Mouse (Mus musculus) lung, adult 2 months (tissue): ENCODE results near the gene Phka2. TPM values are rescaled to one million over a fixed set of nuclear protein-coding genes. Genes with fewer than 3 reads are reported as not detected.

Experiments used
- DNase-seq: peaks from one replicate; pipeline ENCODE4 v3.0.0; 2022
- H3K4me1 ChIP-seq: fragments of 200-500 bp; 2 replicates; pipeline ENCODE4 v1.6.1; 2011; ENCODE audit warnings: low read length; ENCODE audit not compliant: control insufficient read depth, insufficient read depth
- H3K4me3 ChIP-seq: fragments of 200-500 bp; replicated peaks from 2 replicates; pipeline ENCODE3; 2011; ENCODE audit warnings: low read depth, mild to moderate bottlenecking, control low read depth, low read length; ENCODE audit errors: extremely low read depth
- CTCF ChIP-seq: fragments of 200-500 bp; IDR thresholded peaks from 2 replicates; pipeline ENCODE4 v1.5.1; 2011; ENCODE audit warnings: mild to moderate bottlenecking, low read length, control low read depth; ENCODE audit not compliant: insufficient read depth
- POLR2A ChIP-seq: fragments of 200-500 bp; IDR thresholded peaks from 2 replicates; pipeline ENCODE4 v1.6.1; 2011; ENCODE audit warnings: low read depth, mild to moderate bottlenecking, control low read depth, low read length, borderline replicate concordance; ENCODE audit errors: extremely low read depth
- WGBS: fragments of 180-500 bp; shearing (Covaris S2); methylation state at CpG from one replicate; pipeline ENCODE4 v1.1.7; 2018; 5-methylcytosine and 5-hydroxymethylcytosine counted together
- polyA plus RNA-seq: library from polyadenylated mRNA; depleted of rRNA; stranded (reverse); fragments of >200 nt; gene quantifications from 2 replicates; pipeline ENCODE4 v1.2.3, GENCODE M21; 2012; rRNA removed

Phka2 gene
- polyA plus RNA-seq: 11.1 and 15.0 TPM in 2 replicates

DNA sequence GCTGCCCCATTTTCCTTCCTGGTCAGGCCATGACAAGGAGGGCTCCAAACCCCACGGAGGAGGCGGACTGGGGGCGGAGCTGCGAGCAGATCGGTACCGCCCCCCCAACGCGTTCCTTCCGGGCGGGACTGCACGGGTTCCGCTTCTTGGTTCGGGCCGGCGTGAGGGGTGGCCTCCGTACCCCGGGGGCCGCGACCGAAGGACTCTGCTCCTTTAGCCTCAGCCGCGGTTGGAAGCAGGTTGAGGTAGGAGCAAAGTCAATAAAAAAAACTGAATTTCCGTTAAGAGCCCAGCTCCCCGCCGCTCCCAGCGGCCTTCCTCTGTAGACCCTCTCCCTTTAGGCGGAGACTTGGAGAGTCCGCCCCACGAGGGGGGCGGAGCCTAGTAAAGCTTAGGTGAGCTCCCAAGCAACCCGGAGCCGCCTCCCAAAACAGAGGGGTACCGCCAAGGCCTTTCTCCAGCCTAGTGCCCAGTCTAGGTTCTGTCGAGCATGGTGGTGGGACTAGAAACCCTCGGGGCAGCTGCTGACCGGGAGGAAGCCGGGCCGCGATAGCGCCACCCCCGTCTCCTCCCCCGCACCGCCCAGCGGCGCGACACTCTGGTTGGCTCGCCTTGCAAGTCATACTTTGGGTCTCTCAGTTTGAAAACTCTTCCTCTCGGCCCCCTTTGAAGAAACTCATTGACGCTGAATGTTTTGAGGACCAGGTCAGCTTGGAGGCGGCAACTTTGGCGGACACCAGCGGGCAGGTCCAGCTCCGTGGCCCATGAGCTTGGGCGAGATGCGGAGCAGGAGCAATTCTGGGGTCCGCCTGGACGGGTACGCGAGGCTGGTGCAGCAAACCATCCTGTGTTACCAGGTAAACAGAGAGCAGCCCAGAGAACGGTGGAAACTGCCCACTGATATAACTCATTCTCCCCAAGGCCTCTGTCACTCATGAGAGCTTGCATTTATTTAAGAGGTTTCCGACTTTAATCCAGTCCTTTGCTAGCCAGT lies at the start of gene Phka2:
TSS of gene Phka2 (plus strand) at position 119 of the 994 bp plus-strand sequence.
- 26% methylated on average over 61 of the region's 61 CpGs for whole genome bisulfite sequencing
- Histone ChIP-seq H3K4me3 (peak within 1 kb of the TSS; percentile 97), H3K4me1 (no peaks in the 10 kb centered on the region; the same call in 1 of the 2 replicates)
- peak; percentile 81 for DNase-seq
- peak; percentile 57; the same call in 1 of the 2 replicates for TF ChIP-seq POLR2A
- TF ChIP-seq CTCF: no peak

DNA sequence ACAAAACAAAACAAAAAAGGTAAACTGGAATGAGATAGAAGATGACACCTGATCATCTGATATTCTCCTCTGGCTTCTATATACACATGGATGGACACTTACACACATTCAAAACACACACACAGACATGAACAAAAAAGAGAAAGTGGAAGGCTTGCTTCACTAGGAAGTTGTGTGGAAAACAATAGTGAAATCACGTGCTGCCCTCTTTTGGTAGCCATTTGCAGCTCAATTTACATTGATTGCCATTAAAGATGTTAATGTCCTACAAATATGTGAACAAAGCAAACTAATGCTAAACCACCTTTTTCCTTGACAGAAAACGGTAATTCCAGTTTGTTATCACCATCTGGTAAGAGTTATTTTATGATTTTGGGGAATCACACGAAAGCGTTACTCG lies 46.3 kb upstream of the Phka2 start:
- 70% methylated on average over 5 of the region's 5 CpGs for WGBS
- Histone ChIP-seq H3K4me1 (no peaks in the 10 kb centered on the region), H3K4me3 (no peak overlapping the region)
- no peak for TF ChIP-seq CTCF
- no peak for TF ChIP-seq POLR2A
- DNase-seq: no peak

DNA sequence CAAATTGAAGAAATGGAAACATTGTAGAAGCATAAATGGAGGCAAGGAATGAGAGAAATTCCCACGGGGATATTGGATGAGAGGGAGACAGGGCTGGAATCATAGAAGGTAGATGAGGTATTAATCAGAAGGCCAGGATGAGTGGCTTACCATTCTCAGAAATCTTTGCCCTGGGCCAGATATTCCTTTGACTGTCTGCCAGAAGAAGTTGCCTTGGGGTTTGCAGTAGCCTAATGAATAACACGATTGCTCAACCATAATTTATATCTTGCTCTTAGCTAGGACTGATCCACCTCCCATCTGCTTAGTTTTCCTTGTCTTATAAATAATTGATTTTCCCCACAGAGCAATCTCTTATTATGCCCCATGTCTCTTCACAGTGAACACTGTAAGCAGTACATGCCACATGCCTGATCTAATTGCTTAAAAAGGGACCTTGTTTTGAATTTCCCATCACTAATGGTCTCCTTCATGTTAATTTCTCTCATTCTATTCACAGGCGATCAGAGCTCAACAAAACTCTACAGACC lies 30.6 kb upstream of the Phka2 start:
- TF ChIP-seq POLR2A: no peak
- no peak for TF ChIP-seq CTCF
- no peak for DNase-seq
- Histone ChIP-seq H3K4me3 (no peak overlapping the region), H3K4me1 (no peaks in the 10 kb centered on the region)
- WGBS: 69% methylated on average over 3 of the region's 3 CpGs

DNA sequence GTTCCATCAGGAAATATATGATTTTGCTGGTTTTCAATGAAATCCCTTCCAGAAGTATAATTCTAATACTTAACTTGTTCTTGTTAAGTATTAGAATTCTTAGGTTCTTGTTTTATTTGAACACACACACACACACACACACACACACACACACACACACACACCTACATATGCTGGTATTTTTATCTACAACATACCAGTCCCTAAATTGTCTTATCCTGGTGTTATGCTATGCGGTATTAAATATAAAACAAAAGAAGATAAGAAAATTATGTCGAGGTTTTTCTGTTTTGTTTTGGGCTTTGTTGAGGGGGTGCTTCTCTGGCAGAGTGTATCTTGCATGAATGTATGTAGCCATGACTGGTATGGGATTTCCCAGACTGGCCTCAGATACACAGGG lies 12.2 kb upstream of the Phka2 start:
- WGBS: 66% methylated on average over 2 of the region's 2 CpGs
- DNase-seq: no peak
- no peak overlapping the region for H3K4me3 ChIP-seq
- no peaks in the 10 kb centered on the region for H3K4me1 ChIP-seq
- TF ChIP-seq CTCF: no peak
- TF ChIP-seq POLR2A: no peak

DNA sequence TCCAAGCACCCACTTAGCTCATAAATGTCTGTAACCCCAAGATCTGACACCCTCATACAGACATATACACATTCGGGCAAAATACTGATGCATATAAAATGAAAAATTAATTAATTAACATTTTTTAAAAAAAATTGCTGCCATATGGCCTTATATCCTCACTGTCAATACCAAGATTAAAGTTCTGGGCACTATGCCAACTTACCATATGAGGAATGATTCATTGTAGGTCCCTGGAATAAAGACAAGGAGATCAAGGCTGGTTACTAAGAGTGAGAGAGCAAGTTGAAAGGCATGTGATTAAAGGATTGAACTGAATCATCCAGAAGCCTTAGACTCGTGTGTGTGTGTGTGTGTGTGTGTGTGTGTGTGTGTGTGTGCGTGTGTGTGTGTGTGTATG lies 7.6 kb upstream of the Phka2 start:
- WGBS: 57% methylated on average over 3 of the region's 3 CpGs
- no peaks in the 10 kb centered on the region for H3K4me1 ChIP-seq
- DNase-seq: no peak
- H3K4me3 ChIP-seq: no peak overlapping the region
- TF ChIP-seq POLR2A: no peak
- no peak for TF ChIP-seq CTCF

DNA sequence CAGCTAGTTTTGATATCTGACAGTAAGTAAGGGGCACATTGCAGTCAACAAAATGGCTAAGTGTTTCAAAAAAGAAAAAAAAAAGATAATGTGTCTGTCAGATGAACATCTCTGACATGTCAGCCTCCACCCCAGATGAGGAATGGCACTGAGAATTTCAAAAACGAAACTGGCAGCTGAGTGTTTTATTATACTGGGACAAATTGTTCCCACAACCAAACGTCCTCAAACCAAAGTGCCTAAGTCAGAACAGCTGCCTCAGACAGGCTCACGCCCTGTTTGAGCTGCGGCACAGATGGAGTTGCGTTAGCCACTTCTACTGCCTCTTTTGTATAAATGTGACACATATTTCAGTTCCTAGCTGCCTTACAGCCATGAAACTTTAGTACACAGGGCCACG lies 7.0 kb upstream of the Phka2 start:
- DNase-seq: no peak
- TF ChIP-seq POLR2A (no peak), CTCF (no peak)
- 59% methylated on average over 6 of the region's 6 CpGs for WGBS
- no peak overlapping the region for H3K4me3 ChIP-seq
- H3K4me1 ChIP-seq: no peaks in the 10 kb centered on the region

DNA sequence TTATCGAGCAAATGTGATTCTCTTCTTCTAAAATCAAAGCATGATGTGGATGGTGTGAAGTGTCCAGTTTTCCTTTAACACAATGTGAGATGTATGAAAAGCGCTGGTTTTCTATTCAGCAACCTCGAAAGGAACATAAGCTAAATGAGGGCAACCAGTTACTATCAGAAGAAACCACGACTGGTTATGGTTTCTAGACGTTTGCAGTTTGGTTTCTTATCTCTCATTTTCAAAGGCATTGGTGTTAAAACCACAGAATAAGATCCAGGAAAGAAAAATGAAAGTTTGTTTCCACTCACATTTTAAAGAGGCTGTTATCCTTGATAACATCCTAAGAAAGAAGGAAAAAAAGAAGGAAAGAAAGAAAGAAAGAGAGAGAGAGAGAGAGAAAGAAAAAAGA lies 5.5 kb upstream of the Phka2 start:
- no peak for TF ChIP-seq POLR2A
- DNase-seq: no peak
- Histone ChIP-seq H3K4me1 (no peaks in the 10 kb centered on the region), H3K4me3 (no peak overlapping the region)
- 66% methylated on average over 5 of the region's 5 CpGs for WGBS

DNA sequence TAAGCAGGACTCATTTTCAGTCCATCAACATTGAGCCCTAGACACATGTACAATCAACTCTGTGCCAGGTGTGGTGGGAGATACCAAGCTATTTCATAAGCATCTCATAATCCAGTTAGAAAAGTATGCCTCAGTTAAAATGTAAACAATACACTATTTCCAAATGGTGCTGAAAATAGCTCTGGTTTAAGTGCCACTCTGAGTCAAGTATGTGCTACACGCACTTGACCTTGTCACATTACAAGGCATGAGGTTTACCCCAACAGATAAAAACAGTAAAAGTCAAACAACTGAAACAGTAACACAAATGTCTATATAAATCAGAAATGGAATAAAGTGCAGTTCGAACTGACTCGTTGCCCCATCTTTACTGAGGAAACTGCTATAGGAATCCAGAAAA lies 871 bp upstream of the Phka2 start:
- no peak for TF ChIP-seq CTCF
- TF ChIP-seq POLR2A: no peak
- Histone ChIP-seq H3K4me3 (no peak overlapping the region), H3K4me1 (no peaks in the 10 kb centered on the region; the same call in 1 of the 2 replicates)
- 74% methylated on average over 3 of the region's 3 CpGs for WGBS
- DNase-seq: peak; percentile 24

DNA sequence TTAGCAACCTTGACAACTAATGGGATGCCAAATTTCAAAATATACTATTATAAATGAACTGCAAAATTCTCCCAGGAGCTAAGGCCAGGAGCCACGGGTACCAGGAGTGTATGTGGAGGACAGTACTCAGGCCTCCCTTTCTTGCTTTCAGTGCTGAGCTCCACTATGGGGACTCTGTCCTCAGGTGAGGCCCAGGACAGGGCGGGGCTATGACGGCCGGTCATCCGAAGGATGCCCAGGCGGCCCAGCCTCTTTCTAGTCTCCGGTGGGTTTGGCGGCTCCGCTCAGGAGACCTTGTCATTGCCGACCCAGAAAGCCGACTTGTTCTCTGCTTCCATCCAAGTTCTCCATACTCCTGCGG lies 299 bp upstream of the Phka2 start:
- Histone ChIP-seq H3K4me3 (peak overlapping the region; percentile 97), H3K4me1 (no peaks in the 10 kb centered on the region; the same call in 1 of the 2 replicates)
- WGBS: 31% methylated on average over 12 of the region's 12 CpGs
- no peak for DNase-seq
- TF ChIP-seq POLR2A (no peak), CTCF (no peak)

DNA sequence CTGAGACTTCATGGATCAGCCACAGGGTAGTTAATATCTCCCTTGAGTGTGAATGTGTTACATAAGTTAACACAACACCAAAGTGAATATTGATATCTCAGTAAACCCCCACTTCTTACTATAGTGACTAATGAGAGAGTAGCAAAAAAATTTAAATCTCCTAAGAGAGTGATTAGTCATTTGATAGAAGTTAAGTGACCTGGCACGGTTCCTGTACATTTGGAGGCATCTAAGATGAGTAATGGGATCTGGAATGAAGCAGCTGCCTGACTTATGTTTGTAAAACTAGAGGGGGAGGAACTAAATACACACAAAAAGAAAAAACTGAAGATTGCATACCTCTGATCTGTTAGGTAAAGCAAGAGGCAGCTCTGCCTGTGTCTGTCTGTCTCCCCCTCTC lies 7.1 kb downstream of the Phka2 start:
- TF ChIP-seq POLR2A (no peak), CTCF (no peak)
- no peak for DNase-seq
- Histone ChIP-seq H3K4me1 (no peaks in the 10 kb centered on the region), H3K4me3 (no peak overlapping the region)
- WGBS: 39% methylated on average over 1 of the region's 1 CpGs
